Mouse (Mus musculus) spleen, adult 18-20 months (tissue): ENCODE measurements at regions not wholly inside any gene's neighbourhood (a gene's known extent, or its start where the extent isn't known, plus 50 kb on each side); places are given as distances from the start of the nearest gene placed in this dataset.

Source experiments
- DNase-seq, 2 experiments: peaks; one replicate each; pipeline ENCODE4 v3.0.0; 2022; ENCODE audit warnings: mixed read lengths in 2 of 2

GRCm38 (mm10) chr5:100981849-100982572 lies 136.5 kb downstream of the Gpat3 start:
- DNase-seq: no peak

- DNase-seq: no peak
Measured at GRCm38 (mm10) chr5:100976736-100977135, 131.2 kb downstream of the Gpat3 start.

DNA sequence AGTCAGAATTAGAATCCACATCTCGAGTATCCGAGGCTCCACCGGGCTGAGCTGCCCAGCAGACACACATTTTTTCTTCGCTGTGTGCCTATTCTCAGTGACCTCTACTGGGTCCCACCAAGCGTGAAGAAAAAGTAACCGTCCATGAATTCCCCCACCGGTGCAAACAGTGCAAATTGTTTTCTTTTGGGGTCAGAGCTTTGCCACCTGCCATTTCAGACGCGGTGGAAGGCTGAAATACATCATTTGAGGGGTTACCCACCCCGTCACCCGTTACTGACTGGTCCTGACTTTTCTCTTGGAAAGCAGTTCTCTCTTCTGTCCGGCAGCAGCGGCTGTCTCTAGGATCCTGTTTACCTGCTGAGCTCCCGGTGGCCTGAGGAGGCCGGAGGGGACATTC lies 105.7 kb downstream of the Gpat3 start:
- DNase-seq: no peak
